Mouse (Mus musculus): ENCODE results near the gene Mesp2.

GRCm38 (mm10) chr7:79846342-79846741, 35.8 kb downstream of the Mesp2 start:
- TF ChIP-seq POLR2A (IDR thresholded peaks at IDR 0.05; ENCODE audit: borderline replicate concordance, low read depth, low read length) (no peak), CTCF (IDR thresholded peaks at IDR 0.05; ENCODE audit: low read depth, low read length) (no peak)

Measured in bone marrow macrophage, adult 2 months (primary cell).